Mouse (Mus musculus) T-helper 17 cell (primary cell): Measurements from ENCODE around the gene Rpl36a.

Experiments
- in situ Hi-C, 2 experiments: fragments of 300-600 bp; cut with MboI, MseI; formaldehyde crosslinking; loops; 1 replicate in 1 of 2; 2 replicates in 1 of 2; pipeline ENCODE4 v1.15.1; 2025; ENCODE audit warnings: high pct_unique_total_duplicates in 2 of 2

The Rpl36a gene

DNA sequence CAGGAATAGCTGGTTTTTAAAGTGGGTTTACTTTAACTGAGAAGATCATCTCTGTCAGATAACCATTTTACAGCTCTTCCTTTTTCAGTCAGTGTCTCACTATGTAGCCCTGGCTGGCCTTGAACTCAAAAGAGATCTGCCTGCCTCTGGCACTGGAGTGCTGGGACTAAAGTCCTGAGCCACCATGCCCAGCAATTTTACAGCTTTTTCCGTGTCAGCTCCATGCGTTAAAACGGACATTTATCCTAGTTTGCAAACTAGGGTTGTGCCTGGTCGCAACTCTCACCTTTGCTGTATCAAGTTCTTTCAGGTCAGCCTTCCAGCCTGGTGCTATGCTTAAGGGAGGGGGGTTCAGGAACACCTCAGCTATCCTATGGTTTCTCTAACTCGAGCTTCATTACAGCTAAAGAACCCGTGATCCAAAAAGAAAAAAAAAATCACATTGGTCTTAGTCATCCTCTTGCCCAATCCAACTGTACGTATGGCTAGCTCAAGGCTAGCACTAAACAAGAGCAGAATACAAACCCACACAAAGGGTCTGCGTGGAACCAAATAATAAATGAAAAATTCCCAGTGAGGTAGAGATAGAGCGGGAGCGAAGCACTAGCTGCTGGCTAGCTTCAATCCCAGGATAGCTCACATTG, 14.6 kb downstream of the Rpl36a start:
- in situ Hi-C loops: loop anchor here in 1 of 2 experiments (5.0 kb wide), 1 partner anchor 207 kb away; the partner anchor contains the start of gene Armcx2

DNA sequence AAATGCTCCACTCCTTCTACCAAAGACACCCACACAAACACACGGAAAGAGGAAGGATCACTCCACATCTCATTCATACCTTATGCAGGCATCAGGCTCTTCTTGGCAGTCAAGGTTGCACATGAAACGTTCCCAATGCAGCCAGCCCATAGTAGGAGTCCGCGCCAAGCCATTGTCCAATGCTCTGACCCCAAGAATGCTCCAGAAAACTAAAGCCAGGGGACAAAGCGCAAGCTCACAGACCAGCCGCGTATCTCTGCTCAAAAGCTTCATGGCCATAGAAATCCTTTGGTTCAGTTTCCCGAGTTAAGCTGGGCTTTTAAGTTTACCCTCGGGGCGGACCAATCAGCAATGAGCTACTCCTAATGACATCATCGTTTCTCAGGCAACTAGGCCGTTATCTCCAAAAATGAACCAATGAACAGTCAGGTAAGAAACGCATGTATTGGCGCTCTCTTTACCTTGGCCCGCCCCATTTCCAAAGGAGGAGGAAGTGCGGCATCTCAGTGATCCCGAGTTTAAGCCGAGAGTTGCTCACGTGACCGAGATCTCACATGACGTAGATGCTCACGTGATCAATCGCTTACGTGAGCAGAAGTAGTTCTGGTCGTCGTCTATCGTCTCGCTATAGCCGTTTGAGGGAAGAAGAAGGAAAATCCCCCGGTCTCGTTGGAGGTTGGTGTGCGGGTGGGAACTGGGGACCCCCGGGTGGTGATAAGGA, 15.4 kb downstream of the Rpl36a start, which contains the start of the genes Gla and Hnrnph2:
Gla (minus strand) TSS at position 467 of the 721 bp plus-strand sequence.
Hnrnph2 (plus strand) TSS at position 521 of the 721 bp plus-strand sequence.
- in situ Hi-C loops: loop anchor here in 1 of 2 experiments (5.0 kb wide), 1 partner anchor 206 kb away; the partner anchor contains the start of gene Armcx2

DNA sequence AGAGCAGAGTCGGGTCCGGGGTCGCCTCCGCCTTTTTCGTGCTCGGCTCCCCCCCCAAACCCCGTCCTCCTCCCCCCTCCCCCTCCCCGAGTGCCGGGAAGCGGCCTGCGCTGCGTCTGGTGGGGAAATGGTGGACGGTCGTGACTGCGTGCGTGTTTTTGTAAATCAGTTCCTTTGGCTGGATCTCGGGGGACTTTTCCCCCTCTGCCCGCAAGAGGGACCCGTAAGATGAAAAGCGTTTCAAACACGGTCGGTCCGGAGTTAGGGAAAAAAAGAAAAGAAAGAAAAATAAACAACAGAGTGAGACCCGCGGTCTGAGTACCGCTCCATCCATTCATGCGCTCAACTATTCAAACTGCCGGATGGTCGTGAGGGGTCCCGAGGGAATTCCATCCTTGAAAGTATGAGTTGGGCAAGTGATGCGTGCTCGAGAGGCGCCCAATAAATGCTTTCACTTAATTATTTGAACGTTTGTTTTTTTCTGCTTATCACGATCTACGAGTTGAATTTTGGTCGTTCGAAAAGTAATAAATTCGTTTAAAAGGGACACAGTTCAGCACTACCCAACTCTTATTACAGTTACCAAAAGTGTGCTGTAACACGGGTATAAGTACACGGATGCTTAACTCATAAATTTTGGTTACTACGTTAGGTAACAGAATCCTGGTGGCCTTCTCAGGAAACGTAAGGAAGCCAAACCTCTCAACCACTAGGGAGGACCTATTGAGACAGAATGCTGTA, 16.1 kb downstream of the Rpl36a start:
- in situ Hi-C loops: loop anchor here in 1 of 2 experiments (5.0 kb wide), 1 partner anchor 206 kb away; the partner anchor contains the start of gene Armcx2

DNA sequence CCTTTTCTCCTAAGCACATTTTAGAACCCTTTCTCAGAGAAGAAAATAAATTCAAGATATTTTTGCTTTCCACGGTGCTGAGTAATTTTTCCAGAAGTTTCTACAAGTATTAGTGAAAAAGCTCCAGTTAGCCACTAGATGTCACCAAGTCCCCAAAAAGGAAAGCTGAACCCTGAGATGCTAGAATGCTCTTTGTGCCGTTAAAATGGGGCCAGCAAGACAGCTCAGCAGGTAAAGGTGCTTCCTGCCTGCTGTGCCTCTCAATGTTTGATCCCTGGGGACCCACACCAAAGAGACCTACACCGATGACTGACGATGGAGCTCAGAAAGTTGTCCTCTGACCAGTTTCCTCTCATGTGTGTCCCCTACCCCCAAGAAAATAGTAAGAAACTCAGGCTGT, 24.0 kb downstream of the Rpl36a start:
- in situ Hi-C loops: loop anchor here in 1 of 2 experiments (5.0 kb wide), 1 partner anchor 73 kb away; no protein-coding TSS in a partner anchor

DNA sequence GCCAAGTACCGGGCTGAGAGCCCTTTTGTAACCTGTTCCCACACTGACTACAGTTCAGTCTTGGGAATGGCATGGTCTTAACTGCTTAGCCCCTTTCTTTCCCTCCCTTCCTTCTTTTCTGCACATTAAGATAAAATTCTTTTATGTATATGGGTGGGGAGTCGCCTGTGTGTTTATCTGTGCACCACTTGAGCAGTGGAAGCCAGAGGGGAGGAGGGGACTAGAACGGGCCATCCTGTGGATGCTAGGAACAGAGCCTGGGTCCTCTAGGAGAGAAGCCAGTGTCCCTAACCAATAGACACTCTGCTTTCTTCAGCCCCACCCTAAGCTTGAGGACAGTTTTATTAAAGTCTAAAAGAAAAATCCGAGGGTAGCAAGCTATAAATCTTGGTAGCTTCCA, 25.5 kb downstream of the Rpl36a start:
- in situ Hi-C loops: no loop called here

DNA sequence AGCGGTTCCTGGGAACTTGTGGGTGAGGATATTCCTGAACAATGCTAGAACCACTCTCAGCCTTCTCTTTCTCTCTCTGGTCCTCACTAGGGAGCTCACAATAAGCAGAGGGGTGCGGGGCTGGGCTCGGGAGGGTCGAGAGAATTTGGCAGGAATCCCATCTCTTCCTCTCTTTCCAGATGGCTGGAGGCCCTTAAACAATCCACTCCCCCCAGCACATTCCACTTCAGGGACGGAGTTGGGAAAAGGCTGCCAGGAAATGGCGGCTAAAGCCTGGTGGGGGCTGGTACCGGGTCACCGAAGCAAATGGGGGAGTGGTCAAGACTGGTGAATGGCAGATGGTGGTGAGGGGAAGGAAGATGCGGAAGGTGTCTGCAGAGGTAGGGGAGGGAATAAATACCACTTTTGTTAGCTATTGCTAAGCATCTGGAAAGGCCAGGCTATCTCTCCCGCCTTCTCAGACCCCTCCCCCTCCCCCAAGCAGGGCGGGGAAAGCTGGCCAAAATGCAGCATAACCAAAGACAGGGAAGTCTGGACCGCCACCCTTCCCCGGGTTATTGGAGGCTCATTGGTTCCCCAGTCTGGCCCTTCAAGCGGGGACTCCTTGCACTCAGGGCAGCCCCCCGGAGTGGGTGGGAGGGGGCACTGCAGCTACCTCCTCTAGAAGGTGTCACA, 27.0 kb downstream of the Rpl36a start:
- in situ Hi-C loops: no loop called here

DNA sequence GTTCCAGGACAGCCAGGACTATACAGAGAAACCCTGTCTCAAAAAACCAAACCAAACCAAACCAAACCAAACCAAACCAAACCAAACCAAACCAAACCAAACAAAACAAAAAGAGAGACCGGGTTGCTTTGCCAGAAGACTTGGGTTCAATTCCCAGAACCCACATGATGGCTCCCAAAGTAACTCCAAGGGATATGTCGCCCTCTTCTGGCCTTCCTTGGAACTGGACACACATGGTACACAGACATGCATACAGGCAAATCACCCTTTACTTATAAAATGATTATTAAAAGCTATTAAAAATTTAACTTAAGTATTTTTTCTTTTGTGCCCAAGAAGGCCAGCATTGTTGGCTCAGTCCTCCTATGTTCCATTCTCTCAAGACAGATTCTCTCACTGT, 28.9 kb downstream of the Rpl36a start:
- in situ Hi-C loops: no loop called here

DNA sequence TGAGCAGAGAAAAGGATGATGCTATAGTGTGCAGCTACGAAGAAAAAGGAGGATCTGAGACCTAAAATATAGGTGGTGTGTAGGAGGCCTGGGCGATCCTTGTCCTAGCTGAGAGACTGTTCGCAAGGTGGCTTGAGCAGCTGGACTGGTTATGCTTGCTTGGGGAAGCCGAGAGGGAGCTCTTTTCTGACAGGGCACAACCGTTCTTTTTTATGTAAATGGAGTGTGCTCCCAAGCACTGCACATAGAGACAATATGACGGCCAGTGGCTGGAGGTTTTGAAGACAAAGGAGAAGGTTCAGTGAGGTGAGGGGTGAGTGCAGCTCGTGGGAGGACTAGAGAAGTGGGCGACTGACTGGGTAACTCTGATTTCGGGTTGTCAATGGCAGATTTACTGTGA, 34.2 kb downstream of the Rpl36a start:
- in situ Hi-C loops: no loop called here

DNA sequence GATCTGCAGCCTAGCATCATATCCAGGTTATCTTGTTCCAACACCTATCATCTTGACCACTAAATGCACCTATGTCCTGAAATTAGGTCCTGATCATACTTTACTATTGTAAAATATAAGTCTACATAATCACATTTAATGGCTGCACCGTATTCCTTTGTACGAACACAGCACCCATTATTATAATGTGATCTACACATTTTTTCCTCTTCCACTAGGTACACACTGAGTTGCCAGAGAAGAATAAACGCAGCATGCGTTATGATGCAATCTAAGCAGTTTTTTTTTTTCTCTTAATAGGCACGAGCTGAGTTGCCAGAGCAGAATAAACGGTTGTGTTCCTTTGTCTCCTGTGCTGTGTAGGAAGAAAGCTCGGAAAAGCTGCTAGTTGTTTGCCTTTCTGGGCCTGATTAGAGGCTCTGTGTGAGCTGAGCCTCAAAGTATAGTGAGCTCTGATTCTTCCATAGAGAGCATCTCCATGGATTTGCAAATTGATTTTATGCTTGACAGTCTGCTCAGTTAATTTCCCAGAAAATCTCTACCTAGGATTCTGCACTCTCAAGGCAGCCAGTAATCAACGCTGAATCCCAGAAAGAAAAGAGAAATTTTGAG, 34.9 kb downstream of the Rpl36a start:
- in situ Hi-C loops: no loop called here

DNA sequence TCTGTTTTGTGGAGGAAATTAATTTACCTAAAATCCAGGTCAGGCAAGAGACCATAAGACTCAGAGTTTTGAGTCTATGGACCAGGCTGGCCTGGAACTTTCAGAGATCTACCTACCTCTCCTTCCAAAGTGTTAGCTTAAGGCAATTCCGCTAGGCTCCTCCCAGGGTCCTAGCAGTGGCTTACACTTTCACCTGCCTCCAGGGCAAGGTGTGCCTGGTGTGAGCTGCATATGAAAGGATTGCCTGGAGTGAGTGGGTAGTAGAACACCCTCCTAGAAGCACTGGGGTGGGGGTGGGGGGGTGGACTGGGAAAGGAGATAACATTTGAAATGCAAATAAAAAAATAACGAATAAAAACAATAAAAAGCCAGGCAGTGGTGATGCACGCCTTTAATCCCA, 36.2 kb downstream of the Rpl36a start:
- in situ Hi-C loops: no loop called here

DNA sequence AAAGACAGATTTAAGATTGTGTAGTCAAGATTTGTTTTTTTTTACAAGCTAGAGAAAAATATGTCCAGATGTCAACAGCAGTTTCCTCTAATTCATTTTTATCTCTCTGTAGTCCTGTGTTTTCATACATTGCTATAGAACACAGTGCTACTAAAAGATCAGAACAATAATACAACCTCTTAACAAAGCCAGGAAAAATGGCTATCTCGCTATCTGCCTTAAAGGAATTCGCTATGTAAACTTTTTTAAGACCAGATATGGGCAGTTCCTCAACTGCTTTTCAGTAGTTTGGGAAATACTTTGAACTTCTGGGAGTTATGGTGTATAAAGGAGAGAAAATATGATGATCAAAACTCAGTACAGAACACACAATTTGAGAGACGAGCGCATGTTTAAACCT, 37.9 kb downstream of the Rpl36a start:
- in situ Hi-C loops: no loop called here

DNA sequence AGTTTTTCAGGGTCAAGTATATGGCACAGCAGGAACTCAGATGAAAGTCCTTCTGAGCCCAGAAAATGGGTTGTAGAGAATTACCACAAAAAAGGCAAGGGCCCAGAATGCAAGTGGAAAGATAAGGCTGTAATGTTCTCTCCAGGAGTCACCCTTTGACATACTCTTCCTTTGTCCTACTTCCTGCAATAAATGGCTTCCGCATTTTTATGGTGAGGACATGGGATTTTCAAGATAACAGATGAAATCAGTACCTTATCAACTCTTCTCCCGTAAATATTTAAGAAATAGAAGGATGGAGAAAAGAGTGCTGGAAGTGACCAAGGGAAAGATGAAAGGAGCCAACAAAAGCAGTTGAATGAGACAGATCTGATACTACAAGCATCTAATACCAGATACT, 42.7 kb downstream of the Rpl36a start:
- in situ Hi-C loops: no loop called here

DNA sequence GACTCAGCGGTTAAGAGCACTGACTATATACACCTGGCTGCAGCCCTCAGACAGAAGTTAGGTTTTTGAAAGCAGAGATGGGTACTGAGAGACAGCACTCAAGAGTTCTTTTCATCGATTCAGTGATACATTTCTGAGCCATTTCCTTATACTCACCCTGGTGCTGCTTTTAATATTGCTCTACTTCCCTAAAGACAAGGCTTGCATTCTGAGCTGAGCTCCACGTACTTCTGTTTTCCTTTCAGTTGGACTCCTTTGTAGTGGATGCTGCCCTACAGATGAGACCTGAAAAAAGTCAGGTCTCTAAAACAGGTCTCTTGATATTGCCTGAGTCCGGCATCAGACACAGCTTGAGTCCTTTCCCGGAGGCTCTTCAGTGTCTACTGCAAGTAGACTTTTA, 47.3 kb downstream of the Rpl36a start:
- in situ Hi-C loops: no loop called here

DNA sequence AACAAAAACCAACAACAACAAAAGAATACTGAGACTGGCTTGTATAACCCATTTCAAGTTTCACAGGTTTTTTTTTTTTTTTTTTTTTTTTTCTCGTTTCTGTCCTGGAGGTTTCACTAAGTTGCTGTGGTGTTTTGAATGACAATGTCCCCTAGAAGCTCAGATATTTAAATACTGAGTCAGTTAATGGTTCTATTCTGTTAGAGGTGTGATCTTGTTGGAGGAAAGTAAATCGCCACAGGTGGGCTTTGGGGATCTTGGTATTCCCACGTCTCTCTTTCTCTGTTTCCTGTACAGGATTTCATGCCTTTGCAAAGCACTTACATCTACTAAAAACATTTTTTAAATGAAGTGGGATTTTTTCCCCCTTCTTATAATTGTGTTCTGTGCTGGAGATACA, 49.7 kb downstream of the Rpl36a start:
- in situ Hi-C loops: no loop called here

DNA sequence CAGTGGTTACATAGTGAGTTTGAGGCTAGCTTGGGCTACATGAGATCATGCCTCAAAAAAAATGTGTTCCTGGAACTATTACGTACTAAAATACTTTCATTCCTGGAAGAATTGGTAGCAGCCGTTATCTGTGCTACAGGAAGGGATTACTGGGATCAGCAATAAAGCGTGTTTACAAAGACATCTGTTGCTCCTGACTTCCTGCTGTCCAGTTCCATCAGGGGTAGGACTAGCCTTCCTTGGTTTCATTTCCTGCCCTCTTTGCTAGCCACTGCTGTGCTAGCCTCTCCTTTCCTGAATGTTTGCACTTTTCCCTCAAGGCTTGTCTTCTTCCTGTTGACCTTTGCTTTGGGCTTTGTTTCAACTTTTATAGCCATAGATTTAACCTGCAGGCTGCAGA, 50.4 kb downstream of the Rpl36a start:
- in situ Hi-C loops: no loop called here
